Mouse (Mus musculus) left cerebral cortex, postnatal 10 days (tissue): ENCODE measurements at regions not wholly inside any gene's neighbourhood (a gene's known extent, or its start where the extent isn't known, plus 50 kb on each side); places are given as distances from the start of the nearest gene placed in this dataset.

Experiments
- DNase-seq, 2 experiments: peaks; one replicate each; pipeline ENCODE4 v3.0.0; 2021 to 2022; ENCODE audit warnings: low spot score in 2 of 2, mixed read lengths in 1 of 2; ENCODE audit errors: extremely low spot score in 1 of 2
- intact Hi-C: fragments of 180-260 bp; cut with DNase I; formaldehyde crosslinking; loops from one replicate; pipeline ENCODE4 v1.15.1; 2025

GRCm38 (mm10) chr17:68057264-68057663, 53.3 kb upstream of the Arhgap28 start:
- DNase-seq = no peak
- intact Hi-C loops = no loop called here

GRCm38 (mm10) chr17:68060455-68060854, 56.5 kb upstream of the Arhgap28 start:
- intact Hi-C loops = no loop called here
- DNase-seq = no peak

- no peak for DNase-seq
- intact Hi-C loops = no loop called here
These were observed 61.8 kb upstream of the Arhgap28 start for GRCm38 (mm10) chr17:68065751-68066150.

- intact Hi-C loops = no loop called here
- DNase-seq = no peak
These were observed 62.3 kb upstream of the Arhgap28 start for GRCm38 (mm10) chr17:68066204-68066603.

- intact Hi-C loops = no loop called here
- DNase-seq = no peak
These were observed 65.1 kb upstream of the Arhgap28 start for GRCm38 (mm10) chr17:68069008-68069407.

GRCm38 (mm10) chr17:68069484-68069883, 65.6 kb upstream of the Arhgap28 start:
- intact Hi-C loops = no loop called here
- DNase-seq = no peak

GRCm38 (mm10) chr17:68071472-68071871, 67.6 kb upstream of the Arhgap28 start:
- DNase-seq = no peak
- intact Hi-C loops = loop anchor here (2.0 kb wide), 1 partner anchor 79 kb away; no protein-coding TSS in a partner anchor

GRCm38 (mm10) chr17:68075712-68076111, 71.8 kb upstream of the Arhgap28 start:
- intact Hi-C loops = no loop called here
- no peak for DNase-seq

- no peak for DNase-seq
- intact Hi-C loops = no loop called here
These were observed 74.8 kb upstream of the Arhgap28 start for GRCm38 (mm10) chr17:68078709-68079108.

GRCm38 (mm10) chr17:68084446-68084845, 80.5 kb upstream of the Arhgap28 start:
- DNase-seq = no peak
- intact Hi-C loops = no loop called here

GRCm38 (mm10) chr17:68087149-68087548, 83.2 kb upstream of the Arhgap28 start:
- no peak for DNase-seq
- intact Hi-C loops = no loop called here

- no peak for DNase-seq
- intact Hi-C loops = no loop called here
These were observed 85.3 kb upstream of the Arhgap28 start for GRCm38 (mm10) chr17:68089179-68089578.

- no peak for DNase-seq
- intact Hi-C loops = no loop called here
These were observed 85.9 kb upstream of the Arhgap28 start for GRCm38 (mm10) chr17:68089830-68090229.

- DNase-seq = no peak
- intact Hi-C loops = no loop called here
These were observed 93.1 kb upstream of the Arhgap28 start for GRCm38 (mm10) chr17:68096982-68097381.

GRCm38 (mm10) chr17:68097436-68097835, 93.5 kb upstream of the Arhgap28 start:
- intact Hi-C loops = no loop called here
- no peak for DNase-seq

- intact Hi-C loops = no loop called here
- DNase-seq = no peak
These were observed 96.2 kb upstream of the Arhgap28 start for GRCm38 (mm10) chr17:68100093-68100492.

GRCm38 (mm10) chr17:68103346-68103745, 99.4 kb upstream of the Arhgap28 start:
- DNase-seq = no peak
- intact Hi-C loops = no loop called here

GRCm38 (mm10) chr17:68106366-68106765, 102.4 kb upstream of the Arhgap28 start:
- no peak for DNase-seq
- intact Hi-C loops = no loop called here

GRCm38 (mm10) chr17:68107875-68108274, 104.0 kb upstream of the Arhgap28 start:
- no peak for DNase-seq
- intact Hi-C loops = no loop called here

- intact Hi-C loops = no loop called here
- DNase-seq = no peak
These were observed 108.0 kb upstream of the Arhgap28 start for GRCm38 (mm10) chr17:68111834-68112473.

- intact Hi-C loops = no loop called here
- no peak for DNase-seq
These were observed 108.9 kb upstream of the Arhgap28 start for GRCm38 (mm10) chr17:68112763-68113330.
